Mouse (Mus musculus): Measurements from ENCODE around the gene Mfsd8.
"Not testable (repeated sequence)": the region's sequence is repeated elsewhere in the genome, so short reads cannot be mapped to it uniquely, and the experiment has no call there.

Gene Mfsd8

GRCm38 (mm10) chr3:40846473-40846956, at the start of gene Mfsd8:
Gene Mfsd8 (minus strand): TSS chr3:40846886.
- peak; percentile 93 to 95 for DNase-seq (ENCODE audit: low read depth in 1 of 2, low spot score in 2 of 2)

DNA sequence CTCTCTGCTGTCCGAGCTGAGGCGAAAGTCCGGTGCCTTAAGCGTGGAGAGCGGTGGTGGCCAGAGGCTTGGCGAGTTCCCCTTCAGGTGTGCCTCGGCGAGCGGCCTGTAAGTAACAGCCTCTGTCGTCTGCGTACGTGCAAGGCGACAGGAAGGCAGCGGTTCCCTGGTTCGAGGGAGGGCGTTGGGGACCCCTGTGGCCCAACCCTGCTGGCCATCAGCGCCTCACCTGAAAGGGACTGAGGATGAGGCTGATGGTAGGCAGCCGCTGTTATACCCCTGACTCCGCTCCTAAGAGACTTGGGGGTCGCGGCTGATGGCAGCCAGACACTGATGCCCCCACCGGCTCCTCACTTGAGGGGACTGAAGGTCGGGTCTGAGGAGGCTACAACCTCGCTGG, 47.6 kb upstream of the Mfsd8 start:
- peak in 1 of 2 experiments; percentile 1 for DNase-seq (ENCODE audit: low read depth in 1 of 2, low spot score in 2 of 2)

- peak; percentile 97 for DNase-seq (ENCODE audit: low read depth in 1 of 2, low spot score in 2 of 2)
These were observed 47.2 kb upstream of the Mfsd8 start for GRCm38 (mm10) chr3:40893816-40894258.

- not testable (repeated sequence) for DNase-seq (ENCODE audit: low read depth in 1 of 2, low spot score in 2 of 2)
These were observed 6.5 kb upstream of the Mfsd8 start for GRCm38 (mm10) chr3:40853123-40853738.

- DNase-seq (ENCODE audit: low read depth in 1 of 2, low spot score in 2 of 2): not testable (repeated sequence)
These were observed 1.2 kb upstream of the Mfsd8 start for GRCm38 (mm10) chr3:40847936-40848335.

DNA sequence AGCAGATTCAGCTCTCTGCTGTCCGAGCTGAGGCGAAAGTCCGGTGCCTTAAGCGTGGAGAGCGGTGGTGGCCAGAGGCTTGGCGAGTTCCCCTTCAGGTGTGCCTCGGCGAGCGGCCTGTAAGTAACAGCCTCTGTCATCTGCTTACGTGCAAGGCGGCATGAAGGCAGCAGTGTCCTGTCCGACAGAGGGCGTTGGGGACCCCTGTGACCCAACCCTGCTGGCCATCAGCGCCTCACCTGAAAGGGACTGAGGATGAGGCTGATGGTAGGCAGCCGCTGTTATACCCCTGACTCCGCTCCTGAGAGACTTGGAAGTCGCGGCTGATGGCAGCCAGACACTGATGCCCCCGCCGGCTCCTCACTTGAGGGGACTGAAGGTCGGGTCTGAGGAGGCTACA, 332 bp upstream of the Mfsd8 start:
- DNase-seq (ENCODE audit: low read depth in 1 of 2, low spot score in 2 of 2): peak in 1 of 2 experiments; percentile 6

DNA sequence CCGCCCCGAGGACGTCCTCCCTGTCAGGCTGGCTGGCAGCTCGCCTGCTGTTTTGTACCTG, 101 bp upstream of the Mfsd8 start, which contains the start of gene Abhd18:
TSS of gene Abhd18 (plus strand) at position 14 of the 61 bp plus-strand sequence.
- DNase-seq (ENCODE audit: low read depth in 1 of 2, low spot score in 2 of 2): not testable (repeated sequence)

DNA sequence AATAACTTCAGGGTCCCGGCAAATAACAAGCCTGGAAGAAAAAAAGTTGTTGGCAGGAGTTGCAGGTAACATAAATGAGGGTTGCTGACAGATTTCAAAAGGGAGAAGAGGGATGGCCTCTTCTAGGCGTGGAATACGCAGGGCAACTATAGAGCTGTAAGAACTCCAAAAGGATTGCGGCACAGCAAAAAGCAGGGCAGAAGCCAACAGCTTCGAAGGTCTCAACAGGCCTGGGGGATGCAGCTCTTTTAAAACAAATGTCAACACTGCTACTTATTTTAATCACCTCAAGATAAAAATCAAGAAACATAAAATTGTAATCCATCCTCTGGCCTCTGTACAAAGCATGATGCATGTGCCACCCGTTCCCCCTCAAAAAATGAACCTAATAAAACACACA, 1.2 kb downstream of the Mfsd8 start:
- DNase-seq (ENCODE audit: low read depth in 1 of 2, low spot score in 2 of 2): not testable (repeated sequence)

GRCm38 (mm10) chr3:40813275-40813674, 33.4 kb downstream of the Mfsd8 start:
- no peak for DNase-seq (ENCODE audit: low read depth in 1 of 2, low spot score in 2 of 2)

- DNase-seq (ENCODE audit: low read depth in 1 of 2, low spot score in 2 of 2): no peak
These were observed 36.8 kb downstream of the Mfsd8 start for GRCm38 (mm10) chr3:40809894-40810293.

GRCm38 (mm10) chr3:40808686-40809085, 38.0 kb downstream of the Mfsd8 start:
- DNase-seq (ENCODE audit: low read depth in 1 of 2, low spot score in 2 of 2): no peak

DNA sequence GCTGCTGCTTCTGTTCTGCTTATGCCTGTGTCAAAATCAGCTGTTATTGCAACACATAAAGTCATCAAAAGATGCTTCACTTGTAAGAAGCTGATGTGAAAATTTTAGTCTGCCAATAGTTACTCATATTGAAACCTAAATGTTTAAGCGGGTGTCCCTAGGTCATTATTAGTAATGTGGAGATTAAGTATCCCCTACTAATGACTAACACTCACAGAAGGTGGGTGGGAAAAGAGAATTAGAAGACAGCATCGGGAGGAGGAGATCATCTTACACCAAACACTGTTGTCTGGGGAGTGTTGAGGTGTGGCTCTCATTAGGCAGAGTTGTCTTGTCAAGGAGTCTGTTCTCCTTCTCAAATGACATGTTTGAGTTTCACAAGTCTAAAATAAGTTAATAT, 39.8 kb downstream of the Mfsd8 start:
- no peak for DNase-seq (ENCODE audit: low read depth in 1 of 2, low spot score in 2 of 2)

DNA sequence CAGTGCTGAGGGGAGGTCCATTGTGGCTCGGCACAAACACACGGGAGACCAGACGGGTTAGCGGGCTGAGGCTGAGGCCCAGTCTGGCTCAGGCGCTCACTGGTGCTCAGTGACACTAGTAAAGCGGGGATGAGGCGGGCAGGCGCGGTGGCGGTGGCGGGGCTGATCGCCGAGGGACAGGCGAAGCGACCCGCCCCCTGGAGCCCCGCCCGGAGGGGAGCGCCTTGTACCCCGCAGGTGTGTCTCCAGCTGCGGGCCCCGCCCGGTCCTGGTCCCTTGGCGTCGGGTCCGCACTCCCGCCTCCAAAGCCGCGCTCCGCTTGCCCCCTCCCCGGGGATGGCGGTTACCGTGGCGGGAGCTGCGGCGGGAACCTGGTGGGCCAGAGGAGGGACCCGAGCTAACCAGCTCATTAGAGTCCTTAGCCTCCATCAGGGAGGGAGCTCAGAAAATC, 46.3 kb downstream of the Mfsd8 start:
- peak in 1 of 2 experiments; percentile 3 for DNase-seq (ENCODE audit: low read depth in 1 of 2, low spot score in 2 of 2)

DNA sequence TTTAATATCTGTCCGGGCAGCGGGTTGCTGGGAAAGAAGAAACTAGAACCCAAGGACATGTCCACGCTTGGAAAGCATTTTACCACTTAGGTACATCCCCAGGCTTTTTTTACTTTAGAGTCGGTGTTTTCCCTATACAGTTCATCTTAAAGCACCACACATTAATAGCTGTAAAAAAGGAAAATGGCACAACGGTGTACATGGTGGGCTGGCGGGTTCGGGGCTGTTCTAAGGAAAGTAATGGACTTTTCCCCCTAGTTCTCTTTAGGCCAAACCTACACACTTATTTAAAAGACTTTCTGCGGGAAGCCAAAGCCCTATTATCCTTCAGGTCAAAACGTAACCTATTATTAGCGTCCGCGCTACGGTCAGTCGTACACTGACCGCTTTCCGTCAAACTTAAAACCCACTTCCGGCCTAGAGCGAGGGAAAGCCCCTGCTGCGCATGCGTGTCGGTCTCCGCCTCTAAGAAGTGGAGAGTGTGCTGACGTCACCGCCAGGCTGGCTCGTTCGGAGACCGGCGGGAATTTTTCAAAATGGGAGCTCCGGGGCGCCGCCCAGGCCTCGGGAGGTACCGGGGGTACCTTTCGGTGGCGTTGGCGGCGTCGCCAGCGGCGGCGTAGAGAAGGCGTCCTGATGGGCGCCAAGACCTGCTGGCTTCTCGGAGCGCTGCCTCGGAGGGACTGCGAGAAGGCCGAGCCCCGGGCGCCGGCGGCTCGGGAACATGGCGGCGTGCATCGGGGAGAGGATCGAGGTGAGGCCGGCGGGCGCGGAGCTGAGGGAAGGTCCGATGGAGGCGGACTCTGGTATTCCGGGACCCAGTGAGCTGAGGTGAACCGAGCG, 46.9 kb downstream of the Mfsd8 start, which contains the start of gene Plk4:
TSS of gene Plk4 (plus strand) at position 490 of the 843 bp plus-strand sequence.
- DNase-seq (ENCODE audit: low read depth in 1 of 2, low spot score in 2 of 2): peak; percentile 85 to 91

DNA sequence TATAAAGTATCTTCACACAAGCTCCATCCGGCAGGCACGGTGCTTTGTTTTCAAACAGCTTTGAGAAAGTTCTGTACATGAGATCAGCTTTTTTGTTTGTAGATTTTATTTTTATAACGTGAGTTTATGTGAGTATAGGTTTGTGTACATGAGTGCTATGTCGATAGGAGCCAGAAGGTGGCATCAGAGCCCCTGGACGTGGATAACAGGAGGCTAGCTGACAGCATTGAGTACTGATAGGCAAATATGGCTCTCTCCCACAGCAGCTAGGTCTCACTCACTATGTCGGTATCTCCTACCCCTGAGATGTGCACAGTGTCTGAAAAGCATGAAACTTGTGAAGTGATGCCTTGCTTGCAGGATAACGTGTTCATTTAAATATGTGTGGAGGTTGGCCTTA, 48.2 kb downstream of the Mfsd8 start:
- DNase-seq (ENCODE audit: low read depth in 1 of 2, low spot score in 2 of 2): peak; percentile 14 to 38

- DNase-seq (ENCODE audit: low read depth in 1 of 2, low spot score in 2 of 2): no peak
These were observed 48.6 kb downstream of the Mfsd8 start for GRCm38 (mm10) chr3:40798054-40798453.

DNA sequence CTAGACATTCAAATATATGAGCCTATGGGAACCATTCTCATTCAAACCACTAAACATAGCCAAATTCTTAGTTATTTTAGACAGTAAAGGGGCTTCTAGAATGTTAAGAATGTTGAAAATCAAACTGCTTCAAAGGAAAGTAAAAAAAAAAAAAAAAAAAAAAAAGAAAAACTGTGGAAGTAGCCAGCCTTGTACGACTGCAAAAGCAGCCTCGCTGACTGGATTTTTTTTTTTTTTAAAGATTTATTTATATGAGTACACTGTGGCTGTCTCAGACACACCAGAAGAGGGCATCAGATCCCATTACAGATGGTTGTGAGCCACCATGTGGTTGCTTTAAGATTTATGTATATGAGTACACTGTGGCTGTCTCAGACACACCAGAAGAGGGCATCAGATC, 52.9 kb downstream of the Mfsd8 start:
- DNase-seq (ENCODE audit: low read depth in 1 of 2, low spot score in 2 of 2): no peak

All from monocyte, adult 2 months (primary cell).